Mouse (Mus musculus): ENCODE data around the gene Mad1l1.

The Mad1l1 gene

DNA sequence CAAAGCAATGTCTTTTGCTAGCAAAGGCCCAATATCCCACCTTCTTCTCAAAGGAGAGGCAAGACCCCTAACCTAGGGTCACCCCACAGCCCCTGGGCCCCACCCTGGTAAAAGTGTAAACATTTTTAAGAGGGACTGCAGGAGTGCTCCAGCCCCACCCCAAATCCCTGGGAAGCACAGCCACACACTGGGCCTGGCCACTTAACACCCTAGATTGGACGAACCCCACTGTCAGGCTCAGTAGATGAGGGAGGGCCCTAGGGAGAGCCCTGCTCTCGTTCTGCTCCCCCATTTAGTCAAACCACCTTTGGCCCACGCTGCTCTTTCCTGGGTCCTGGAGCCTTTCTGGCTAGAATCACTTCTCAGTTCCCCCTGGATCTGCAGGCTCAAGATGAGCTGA lies 145.0 kb downstream of the Mad1l1 start:
- DNase-seq (ENCODE audit: low spot score), result no peak

DNA sequence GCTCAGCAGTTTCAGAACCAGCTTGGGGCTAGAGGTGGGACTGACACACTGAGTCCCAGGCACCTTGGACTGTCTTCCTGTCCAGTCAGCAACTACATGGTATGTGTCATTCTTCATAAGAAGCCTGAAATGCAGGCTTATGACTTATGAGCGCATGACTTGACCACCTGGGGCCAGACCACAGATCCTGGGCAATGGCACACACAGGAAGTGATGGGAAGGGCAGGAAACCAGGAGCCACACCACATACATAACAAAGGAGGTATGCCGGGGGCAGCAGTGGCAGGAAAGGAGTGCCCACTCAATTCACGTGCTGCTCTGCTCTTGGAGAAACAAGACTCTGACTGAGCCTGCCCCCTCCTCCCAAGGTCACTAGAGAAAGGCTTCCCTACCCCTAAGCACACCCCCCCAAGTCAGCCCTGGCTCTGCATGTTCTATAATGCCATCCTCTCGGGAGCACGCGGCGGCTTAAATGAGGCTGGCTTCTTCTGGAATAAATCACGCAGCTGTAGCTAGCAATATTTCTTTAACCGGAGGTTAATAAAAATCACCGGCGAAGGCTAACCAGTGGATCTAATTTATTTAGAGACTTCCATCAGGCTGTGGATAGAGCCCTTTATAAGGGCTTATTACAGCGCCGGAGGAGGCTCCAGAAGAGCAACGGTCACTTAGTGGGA lies 146.4 kb downstream of the Mad1l1 start:
- no peak for DNase-seq (ENCODE audit: low spot score)

DNA sequence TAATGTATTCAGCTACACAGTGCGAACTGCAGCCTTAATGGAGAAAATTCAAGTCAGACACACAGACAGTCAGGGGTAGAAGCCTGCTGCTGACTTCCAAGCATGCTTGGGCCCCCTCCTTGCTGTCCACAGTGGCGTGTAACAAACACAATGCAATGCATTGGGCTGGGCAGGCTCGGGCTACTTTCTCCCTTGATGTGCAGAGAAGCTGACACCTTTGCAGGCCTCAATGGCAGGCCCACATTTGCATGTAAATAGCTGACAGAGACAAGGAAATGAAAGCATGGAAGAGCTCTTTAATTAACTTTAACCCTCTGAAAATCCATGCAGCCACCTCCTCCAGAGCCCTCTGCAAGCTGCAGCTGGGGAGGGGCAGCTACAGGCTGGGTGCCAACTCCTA lies 147.3 kb downstream of the Mad1l1 start:
- DNase-seq (ENCODE audit: low spot score), result no peak

- DNase-seq (ENCODE audit: low spot score), result no peak
Observed at GRCm38 (mm10) chr5:140173181-140173580, 148.2 kb downstream of the Mad1l1 start.

DNA sequence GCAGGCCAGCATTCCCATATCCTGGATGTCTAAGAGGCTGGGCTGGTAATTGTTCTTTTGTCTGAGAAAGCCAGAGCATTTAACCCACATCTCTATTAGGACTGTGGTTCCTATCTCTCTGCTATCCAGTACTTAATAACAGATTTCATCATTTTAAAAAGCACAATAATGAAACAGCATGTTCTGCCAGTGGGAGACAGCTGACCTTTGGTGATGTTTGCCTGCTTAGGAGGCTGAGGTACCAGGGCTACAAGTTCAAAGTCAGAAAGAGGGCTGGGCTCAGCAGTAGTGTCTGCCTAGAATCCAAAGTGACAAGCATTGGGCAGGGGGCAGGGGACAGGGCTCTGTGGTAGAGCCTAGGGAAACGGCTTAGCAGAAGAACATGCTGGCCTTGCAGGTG lies 149.6 kb downstream of the Mad1l1 start:
- no peak for DNase-seq (ENCODE audit: low spot score)

DNA sequence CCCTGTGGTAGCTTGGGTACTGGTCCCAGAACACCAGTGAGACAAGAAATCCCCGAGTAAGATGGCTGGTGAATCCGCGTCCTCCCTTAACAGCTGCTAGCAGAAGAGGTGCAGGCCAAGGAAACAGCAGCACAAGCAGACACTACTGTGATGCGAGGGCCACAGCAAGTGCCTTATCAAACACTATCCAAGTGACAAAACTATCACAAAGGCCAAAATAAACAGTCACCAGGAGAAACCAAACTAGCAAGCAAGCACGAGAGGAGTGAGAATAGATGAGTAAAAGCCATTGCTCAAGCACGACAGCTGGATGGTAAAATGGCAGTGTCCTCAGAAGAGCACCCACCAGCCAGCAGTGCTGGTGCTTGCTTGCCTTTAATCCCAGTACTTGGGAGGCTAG lies 153.8 kb downstream of the Mad1l1 start:
- DNase-seq (ENCODE audit: low spot score), result no peak

DNA sequence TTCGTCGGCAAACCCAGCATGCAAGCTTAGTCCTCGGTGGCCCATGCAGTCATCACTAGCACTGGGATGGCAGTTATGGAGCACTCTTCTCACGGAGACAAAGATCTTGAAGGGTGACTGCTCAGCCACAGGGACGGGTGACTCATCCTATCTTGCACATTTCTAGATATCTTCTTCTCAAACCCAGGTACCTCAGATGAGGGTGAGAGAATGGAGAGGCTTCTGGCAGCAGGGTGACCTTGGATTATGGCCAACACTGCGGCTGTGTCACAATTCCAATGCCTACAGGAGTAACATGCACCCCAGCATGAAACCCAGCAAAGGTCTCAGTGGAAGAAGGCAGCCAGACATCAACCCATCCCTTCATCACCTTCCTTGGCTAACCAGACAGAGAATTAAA lies 154.3 kb downstream of the Mad1l1 start:
- no peak for DNase-seq (ENCODE audit: low spot score)

- DNase-seq (ENCODE audit: low spot score), result no peak
Observed at GRCm38 (mm10) chr5:140163947-140164346, 157.4 kb downstream of the Mad1l1 start.

- no peak for DNase-seq (ENCODE audit: low spot score)
Observed at GRCm38 (mm10) chr5:140162071-140162845, 159.1 kb downstream of the Mad1l1 start.

GRCm38 (mm10) chr5:140159007-140159406 lies 162.3 kb downstream of the Mad1l1 start:
- no peak for DNase-seq (ENCODE audit: low spot score)

- DNase-seq (ENCODE audit: low spot score), result no peak
Observed at GRCm38 (mm10) chr5:140157886-140158627, 163.3 kb downstream of the Mad1l1 start.

DNA sequence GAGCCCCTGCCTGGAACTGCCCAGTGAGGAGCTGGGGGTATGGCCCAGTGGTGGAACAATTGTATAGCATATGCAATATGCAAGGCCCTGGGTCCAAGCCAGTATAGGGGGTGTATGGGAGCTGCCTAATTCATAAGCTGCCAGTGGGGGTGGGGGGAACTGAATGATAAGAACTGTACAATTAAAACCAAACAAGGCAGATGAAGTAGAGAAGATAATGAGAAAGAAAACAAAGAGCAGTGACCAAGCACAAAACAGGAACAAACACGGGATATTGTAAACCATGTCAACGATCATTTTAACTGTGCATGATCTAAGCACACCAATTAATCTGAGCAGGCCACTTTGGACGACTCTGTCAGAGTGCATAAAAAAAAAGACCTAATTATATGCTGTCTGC lies 167.2 kb downstream of the Mad1l1 start:
- DNase-seq (ENCODE audit: low spot score), result no peak

DNA sequence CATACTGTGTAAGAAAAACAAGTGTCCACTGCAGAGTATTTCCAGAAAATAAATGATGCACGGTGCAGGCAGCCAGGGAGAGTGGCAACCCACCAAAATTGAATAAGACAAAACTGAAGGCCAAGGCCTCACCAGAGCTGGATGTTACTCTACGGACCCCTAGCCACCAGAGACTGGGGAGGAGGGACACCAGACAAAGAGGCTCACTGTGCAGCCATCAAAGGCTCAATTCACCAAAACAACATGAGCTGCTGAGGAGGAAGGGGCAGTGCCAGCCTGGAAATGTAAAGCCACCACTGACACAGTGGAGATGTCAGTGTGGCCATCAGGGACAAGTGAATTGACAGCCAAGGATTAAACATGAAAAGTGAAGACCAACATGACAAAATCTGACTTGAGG lies 169.5 kb downstream of the Mad1l1 start:
- peak; percentile 19 for DNase-seq (ENCODE audit: low spot score)

DNA sequence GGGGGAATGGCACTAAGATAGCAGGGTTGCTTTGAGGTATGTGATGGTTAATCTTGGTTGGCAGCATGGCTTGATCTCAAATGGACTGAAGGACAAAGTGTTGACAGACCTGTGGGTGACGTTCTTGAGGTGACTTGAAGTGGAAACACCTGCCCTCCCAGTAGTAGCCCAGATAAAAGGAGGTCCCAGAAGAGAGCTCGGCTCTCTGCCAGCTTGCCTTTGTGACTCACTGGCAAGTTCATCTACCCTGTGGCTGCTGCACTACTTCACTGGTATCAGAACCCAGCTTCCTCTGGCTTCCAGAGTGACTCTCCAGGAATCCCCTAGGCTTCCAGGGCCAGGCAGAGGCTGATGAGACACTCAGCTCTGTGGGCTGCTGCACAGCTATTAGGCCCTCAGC lies 170.2 kb downstream of the Mad1l1 start:
- DNase-seq (ENCODE audit: low spot score), result no peak

DNA sequence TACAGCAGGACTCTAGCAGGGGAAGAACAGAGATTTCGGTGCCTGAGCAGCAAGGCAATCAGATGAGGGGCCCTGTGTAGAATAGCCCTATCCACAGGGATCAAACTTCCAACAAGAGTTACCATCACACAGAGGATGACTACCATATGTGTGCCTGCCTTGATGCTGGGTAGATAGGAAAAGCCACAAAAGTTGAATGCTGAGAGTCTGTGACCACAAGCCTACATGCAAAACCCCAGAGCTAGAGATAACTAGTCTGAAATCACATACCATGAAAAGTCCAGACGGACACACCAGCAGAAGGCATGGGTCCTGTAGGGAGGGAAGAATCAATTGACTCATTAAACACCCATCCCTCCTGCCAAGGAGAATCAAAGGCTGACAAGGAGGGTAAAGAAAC lies 170.7 kb downstream of the Mad1l1 start:
- no peak for DNase-seq (ENCODE audit: low spot score)

GRCm38 (mm10) chr5:140150136-140150535 lies 171.2 kb downstream of the Mad1l1 start:
- DNase-seq (ENCODE audit: low spot score), result no peak

- no peak for DNase-seq (ENCODE audit: low spot score)
Observed at GRCm38 (mm10) chr5:140149298-140149697, 172.1 kb downstream of the Mad1l1 start.

DNA sequence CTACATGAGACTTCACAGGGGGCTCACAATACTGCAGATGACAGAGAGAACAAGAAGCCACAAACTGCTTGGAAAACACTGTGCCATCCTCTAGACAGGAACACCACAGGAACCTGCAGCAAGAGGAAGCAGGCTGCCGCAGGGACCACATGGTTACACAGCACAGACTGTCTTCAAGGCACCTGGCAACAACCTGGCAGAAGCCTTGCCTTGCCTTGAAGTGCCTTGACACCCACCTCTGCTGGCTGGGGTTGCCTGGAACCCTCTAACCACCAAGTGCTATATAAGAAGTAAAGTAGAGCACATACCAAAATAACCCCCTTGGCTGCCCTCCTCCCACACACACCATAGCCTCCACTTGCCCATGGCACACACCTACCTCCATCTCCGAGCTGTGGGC lies 177.8 kb downstream of the Mad1l1 start:
- DNase-seq (ENCODE audit: low spot score), result no peak

DNA sequence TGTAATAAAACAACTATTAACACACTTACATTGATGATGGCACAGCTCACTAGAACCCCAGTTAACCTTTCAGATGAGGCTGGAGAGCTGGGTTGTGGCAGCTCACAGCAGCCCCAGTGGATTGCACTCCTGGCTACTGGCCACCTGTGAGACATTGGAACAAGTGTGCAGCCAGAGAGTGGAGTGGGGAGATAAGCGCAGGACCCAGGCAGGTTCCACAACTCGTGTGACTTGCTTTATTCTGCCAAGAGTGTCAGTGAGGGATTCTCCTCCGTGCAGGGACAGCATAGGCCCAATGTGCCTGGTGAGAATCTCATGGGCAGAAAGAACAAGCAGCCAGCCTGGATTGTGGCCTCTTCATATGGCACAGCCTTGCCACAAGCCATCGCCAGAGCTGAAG lies 180.0 kb downstream of the Mad1l1 start:
- DNase-seq (ENCODE audit: low spot score), result no peak

DNA sequence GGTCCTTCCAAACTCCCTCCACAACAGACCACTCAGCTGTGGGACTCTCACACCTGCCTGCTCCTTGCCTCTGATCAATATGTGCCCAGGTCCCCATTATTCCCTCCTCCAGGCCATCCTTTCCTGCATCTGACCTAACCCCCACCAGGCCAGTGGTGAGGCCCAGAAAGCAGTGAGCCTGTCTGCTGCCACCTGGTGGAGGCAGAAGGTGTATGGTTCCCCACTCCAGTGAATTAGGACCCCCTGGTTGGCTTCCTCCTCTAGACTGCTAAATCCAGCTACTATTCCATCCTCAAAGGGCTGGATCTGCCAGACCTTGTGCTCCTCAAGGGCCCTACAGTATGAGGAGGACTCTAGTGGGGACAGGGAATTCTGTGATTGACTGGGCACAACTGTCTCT lies 181.1 kb downstream of the Mad1l1 start:
- peak; percentile 77 for DNase-seq (ENCODE audit: low spot score)

DNA sequence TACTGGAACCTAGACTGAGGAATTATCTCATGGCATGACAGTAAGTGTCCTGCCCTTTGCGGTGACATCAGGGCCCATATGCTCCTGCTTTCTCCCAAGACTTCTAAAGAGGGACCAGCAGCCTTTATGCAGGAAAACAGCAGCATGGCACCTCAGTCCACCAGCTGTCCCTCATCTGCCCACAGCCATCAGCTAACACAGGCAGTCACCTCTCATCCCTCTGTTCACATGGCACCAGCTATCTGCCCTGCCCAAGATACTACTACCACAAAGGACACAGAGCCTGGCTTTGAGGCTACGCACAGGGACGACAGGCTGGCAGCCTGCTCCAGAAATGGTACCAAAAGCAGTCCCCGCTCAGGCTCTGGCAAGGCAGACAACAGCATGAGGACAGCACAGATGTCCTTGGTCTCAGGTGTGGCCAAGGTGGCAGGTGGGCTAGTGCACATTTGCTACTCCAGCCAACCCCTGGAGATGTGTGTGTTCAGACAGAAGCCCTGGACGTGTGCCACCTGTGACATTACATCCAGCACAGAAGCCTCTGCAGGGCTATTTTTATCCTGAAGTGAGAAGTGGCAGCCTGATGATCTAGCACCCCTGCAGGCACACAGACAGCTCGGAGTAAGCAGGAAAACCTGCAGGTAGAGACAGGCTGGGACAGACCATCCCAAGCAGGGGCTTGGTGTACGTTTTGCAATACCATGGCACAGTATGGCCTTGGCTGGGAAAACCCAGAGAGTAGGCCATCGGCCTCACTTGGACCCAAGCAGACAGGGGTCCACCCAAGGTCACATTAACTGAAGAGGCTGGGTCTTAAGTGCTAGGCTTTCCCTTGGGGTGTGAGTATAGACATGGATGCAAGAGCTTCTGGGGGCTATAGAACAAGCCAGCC lies 185.4 kb downstream of the Mad1l1 start:
- no peak for DNase-seq (ENCODE audit: low spot score)

DNA sequence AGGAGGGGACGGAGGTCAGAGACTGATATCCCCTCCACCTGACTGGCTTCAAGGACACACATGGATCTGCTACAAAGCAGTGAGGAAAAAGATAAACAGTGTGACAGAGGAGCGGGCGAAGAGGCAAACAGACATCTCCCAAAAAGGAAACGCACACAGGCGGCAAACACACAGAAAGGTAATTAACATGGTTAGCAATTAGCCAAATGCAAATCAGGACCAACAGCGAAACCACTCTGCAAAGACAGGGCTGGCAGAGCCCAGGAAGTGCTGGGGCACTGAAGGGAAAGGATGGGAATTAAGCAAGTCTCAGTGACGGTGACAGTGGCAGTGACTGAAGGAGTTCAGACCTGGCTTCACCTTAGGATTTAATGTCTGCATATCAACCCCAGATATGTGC lies 187.3 kb downstream of the Mad1l1 start:
- DNase-seq (ENCODE audit: low spot score), result no peak
